Mouse (Mus musculus): ENCODE measurements at regions not wholly inside any gene's neighbourhood (a gene's known extent, or its start where the extent isn't known, plus 50 kb on each side); places are given as distances from the start of the nearest gene placed in this dataset.
A peak's percentile ranks its signal among the peaks of the same experiment; 100 is the strongest.

DNA sequence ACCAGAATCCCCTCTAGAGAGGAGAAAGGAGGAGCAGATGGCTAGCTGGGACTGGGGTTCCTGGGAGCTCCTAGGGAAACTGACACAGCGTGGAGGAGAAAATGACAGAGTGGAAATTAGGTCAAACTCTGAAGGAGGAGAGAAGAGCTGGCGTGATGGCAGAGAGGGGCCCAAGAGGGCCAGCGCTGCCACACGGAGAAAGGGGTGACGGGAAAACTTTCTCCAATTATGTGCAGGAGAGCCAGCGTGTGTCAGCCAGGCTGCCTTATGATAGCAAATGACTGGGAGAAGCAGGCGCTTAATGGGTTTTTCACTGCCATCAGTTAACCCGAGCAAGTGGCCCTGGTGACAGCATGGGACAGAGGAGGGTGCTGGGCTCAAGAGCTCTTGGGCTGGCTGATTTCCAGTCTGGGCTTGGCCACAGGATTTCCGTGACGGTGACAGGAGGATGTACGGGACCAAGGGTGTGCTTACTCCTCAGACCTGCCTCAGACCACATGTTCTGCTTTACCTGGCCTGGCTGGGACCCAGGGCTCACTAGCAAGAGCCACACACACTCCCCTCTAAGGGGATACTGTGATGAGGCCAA, 102.9 kb downstream of the Plxna1 start:
- DNase-seq: peak; percentile 24

DNA sequence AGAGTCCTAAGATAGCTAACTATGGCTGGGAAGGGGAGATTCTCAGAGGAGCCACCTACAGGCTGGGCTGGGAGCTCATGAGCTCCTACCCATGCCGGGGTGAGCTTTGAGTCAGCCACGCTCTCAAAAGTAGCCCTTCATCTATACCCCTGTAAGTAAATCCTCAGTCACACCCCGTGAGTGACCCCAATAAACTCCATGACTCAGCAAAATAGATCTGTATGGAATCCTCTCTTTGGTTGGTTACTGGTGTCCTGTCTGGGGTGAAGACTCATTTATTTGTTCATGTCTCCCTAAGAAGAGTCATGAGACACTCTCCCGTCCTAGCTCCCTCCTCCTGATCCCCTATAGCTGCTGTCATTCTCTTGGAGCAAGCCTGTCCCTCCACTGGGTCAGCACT, 99.5 kb downstream of the Plxna1 start:
- no peak for DNase-seq

DNA sequence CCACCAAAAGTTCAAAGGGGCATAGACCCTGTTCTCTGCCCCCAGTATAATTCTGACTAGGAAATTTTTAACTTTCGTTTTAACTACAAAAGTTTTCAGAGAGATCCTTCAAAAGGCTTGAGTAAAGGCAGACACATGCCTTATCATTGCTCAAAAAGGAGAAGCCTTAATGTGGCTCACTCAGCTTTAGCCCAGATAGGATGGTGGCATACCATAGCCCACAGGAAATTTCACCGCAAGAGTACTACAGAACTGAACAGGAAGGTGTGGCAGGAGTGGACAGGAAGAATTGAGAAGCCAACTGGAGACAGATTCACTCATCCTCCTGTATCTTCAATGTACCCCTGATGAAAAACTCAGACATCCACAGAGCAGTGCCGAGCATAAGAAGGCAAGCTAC, 97.1 kb downstream of the Plxna1 start:
- no peak for DNase-seq
